Mouse (Mus musculus) adipose tissue, adult 10 weeks (tissue): Measurements from ENCODE around the gene Tpp1. TPM values are rescaled to one million over a fixed set of nuclear protein-coding genes. Genes with fewer than 3 reads are reported as not detected.

Experiments used
- polyA plus RNA-seq: library from polyadenylated mRNA; stranded (reverse); fragments of 350-450 nt; fragmentation: Illumina TruSeq; extraction: RNeasy Lipid Tissue Mini Kit (QIAGEN cat#74804); gene quantifications from one replicate; pipeline ENCODE4 v1.2.3, GENCODE M21; 2014; ENCODE audit warnings: low read depth, low replicate concordance

The Tpp1 gene
- 85.5 TPM for polyA plus RNA-seq

DNA sequence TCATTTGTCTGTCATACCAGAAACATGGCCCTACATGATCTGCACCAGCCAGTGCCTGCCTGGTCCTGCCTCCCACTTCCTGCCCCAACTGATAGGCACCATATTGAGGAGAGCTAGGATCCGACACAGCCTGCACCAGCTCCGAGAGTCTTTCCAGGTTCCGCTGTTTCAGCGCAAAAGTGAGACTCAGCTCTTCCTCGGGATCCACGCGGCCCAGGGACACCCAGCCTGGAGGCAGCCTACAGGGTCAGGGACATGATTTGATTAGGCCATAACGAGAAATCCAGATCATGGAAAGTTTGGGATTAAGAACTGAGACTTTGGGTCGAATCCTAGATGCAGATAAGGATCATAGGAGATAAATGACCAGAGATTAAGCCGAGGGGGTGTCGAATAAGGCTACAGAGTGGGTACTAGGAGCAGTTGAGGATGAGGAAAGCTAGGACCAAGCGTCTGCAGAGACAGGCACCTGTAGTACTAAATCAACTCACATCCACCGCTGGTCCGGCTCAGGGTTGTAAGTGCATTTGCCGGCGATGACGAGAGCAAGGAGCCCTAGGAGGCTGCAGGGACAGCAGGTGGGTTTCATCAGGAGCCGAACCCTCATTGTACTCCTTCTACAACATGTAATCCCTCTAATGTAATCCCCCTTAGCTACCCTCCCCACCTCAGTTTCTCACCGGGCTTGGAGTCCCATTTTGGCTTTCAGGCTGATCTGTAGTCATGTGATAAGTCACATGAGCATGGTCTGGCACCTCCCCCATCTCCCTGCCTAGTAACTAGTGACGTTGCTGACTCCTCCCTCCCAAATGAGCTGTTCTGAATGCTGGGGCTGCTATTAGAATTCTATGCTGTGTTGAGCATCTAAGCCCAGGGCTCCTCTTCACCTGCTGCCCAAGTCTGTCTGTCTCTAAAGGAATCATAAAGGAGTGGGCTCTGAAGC lies at the start of gene Tpp1:
Tpp1 (minus strand) TSS at position 745 of the 943 bp plus-strand sequence.

DNA sequence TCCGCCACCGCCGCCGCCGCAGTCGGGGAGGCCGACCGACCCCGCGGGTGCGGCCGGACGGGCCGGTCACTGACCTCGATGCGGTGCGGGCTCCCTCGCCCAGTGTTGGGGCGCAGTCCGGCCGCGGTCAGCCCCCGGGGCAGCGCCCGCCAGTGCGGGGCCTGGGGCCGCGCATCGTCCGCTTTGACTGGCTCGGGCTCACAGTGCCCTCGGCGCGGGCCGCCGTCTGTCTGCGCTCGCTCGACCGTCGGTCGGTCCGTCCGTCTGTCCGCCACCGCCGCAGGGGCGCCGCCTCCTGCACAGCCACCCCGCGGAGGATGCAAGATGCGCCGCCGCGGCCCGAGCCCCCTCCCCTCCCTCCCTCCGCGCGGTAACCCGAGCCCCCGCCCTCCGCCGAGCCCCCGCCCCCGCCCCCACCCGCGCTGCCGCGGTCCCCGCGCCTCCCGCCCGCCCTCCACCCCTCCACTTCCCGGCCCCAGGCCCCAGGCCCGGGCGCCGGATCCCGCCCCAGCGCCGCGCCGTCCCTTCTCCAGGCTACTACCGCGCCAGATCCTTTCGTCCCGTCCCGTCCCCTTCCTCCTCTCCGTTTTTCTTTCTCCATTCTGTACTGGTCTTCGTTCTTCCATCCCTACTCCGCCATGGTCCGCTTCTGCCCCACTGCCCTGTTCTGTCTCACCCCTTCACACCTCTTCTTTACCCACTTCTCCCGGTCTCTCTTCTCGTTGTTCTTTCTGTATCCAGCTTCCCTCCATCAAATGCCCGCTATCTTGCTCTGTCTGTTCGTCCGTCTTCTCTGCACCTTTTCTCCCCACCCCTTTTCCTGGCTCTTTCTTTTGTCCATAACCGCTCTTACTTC lies 35.5 kb upstream of the Tpp1 start, which contains the start of gene Dchs1:
Dchs1 (minus strand) TSS at position 370 of the 856 bp plus-strand sequence.

DNA sequence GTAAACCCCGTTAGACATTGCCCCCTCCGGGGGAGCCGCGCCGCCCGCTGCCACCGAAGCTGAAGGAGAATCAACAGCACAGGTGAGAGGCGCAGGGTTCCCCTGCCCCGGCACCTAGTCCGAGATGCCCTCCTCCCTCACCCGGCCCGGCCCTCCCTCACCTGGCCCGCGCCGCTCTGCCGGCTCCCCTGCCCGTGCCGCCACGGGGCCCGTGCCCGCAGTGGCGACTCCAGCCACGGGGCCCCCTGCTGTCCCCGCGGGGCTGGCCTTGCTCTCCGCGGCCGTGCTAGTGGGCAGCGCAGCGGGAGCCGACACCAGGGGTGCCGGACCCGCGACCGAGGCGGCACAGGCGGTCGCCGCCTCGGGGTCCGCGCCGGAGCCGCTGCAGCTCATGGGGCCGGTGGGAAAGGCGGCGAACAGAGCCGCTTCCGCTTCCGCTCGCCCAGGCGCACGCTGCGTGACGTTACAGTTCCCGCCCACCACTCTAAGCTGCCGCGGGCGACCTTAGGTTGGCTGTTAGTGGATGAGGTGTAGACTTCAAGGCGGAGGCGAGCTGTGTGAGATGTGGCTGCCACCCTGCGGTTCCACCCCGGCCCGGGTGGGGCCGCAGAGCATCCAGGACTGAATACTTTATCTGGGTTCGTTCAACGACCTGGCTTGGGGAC lies 8.0 kb downstream of the Tpp1 start, which contains the start of gene Taf10:
Taf10 (minus strand) TSS at position 436 of the 665 bp plus-strand sequence.

DNA sequence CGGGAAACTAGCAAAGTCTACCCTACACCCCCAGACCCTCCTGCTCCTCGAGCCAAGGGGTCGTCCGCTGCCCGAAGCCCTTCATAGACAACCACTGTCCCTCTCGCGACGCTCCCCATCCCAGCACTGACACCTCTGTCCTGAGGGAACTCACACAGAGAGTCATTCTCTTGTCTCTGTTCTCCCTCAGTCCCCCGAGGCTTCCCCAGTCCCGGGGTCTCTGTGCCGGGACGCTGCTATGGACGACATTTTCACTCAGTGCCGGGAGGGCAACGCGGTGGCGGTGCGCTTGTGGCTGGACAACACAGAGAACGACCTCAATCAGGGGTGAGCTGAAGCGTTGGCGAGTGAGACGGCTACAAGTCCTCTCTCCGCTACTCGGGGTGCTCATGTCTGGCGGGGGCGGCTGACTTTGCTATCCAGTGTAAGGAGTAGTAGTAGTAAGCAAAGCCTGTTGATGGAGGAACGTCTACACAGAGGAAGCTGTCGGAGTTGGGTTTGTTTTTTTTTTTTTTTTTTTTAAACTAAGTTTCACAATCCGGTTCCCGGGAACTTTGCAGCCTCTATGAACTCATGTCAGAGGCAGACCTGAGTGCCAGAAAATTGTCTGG lies 15.0 kb downstream of the Tpp1 start, which contains the start of gene Rrp8:
Rrp8 (minus strand) TSS at position 475 of the 611 bp plus-strand sequence.

DNA sequence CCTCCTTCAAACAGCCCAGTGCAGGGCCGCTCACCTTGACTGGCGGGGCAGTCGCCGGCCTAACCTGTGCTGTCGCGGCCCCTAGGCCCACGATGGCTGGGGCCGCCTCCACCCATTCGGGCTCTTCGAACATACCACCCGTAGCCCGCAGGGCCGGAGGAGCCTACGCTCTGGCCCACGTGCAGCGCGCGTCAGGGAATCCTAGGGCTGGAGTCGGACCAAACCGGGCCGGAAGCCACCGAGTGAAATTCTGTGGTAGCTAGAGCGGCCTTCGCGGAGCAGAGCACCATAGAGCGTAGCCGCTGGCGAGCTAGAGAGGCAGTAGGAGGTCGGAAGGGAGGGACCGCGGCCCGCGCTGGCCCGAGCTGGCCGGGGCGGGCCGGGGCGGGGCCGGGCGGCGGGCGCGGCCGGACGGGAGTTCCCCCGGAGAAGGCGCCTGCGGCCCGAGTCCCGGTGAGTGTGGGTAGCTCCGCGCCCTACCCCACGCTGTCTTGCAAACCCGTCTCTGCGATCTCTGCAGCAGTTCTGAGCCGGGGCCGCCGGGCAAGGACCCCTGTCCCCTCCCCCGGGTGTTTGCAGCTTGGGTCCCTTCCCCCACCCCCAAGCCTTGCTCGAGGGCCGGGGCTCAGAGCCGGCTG lies 15.7 kb downstream of the Tpp1 start, which contains the start of gene Ilk:
Ilk (plus strand) TSS at position 329 of the 638 bp plus-strand sequence.

Other genes starting within 250 kb of the Tpp1 start
- gene Smpd1, start 197.9 kb downstream of the Tpp1 start, polyA plus RNA-seq = 58.4 TPM
- 9.9 TPM for gene Apbb1, start 170.6 kb downstream of the Tpp1 start, polyA plus RNA-seq
- 1.1 TPM for gene Hpx, start 152.1 kb downstream of the Tpp1 start, polyA plus RNA-seq
- 37.7 TPM for gene Trim3, start 118.7 kb downstream of the Tpp1 start, polyA plus RNA-seq
- gene Timm10b, start 112.2 kb downstream of the Tpp1 start, polyA plus RNA-seq = 82.5 TPM
- 69.0 TPM for gene Arfip2, start 111.8 kb downstream of the Tpp1 start, polyA plus RNA-seq
- gene Gm45799, start 111.7 kb downstream of the Tpp1 start, polyA plus RNA-seq = 9.6 TPM
- gene Dnhd1, start 101.4 kb downstream of the Tpp1 start, polyA plus RNA-seq = 4.4 TPM
- 189 TPM for gene Ilk, start 15.6 kb downstream of the Tpp1 start, polyA plus RNA-seq
- gene Rrp8, start 14.8 kb downstream of the Tpp1 start, polyA plus RNA-seq = 23.5 TPM
- 152 TPM for gene Taf10, start 7.9 kb downstream of the Tpp1 start, polyA plus RNA-seq
- gene Dchs1, start 35.4 kb upstream of the Tpp1 start, polyA plus RNA-seq = 2.7 TPM
- gene Mrpl17, start 58.9 kb upstream of the Tpp1 start, polyA plus RNA-seq = 168 TPM
- 13.5 TPM for gene Gm4070, start 201.7 kb upstream of the Tpp1 start, polyA plus RNA-seq